Mouse (Mus musculus) c-Kit-positive CD71-positive TER-119-positive erythroid progenitor cells, embryonic 14.5 days (primary cell): Measurements from ENCODE around the gene Btnl9.
"Not testable (repeated sequence)": the region's sequence is repeated elsewhere in the genome, so short reads cannot be mapped to it uniquely, and the experiment has no call there.

Experiments
- DNase-seq: peaks from one replicate; pipeline ENCODE4 v3.0.0-alpha.2; 2013; ENCODE audit warnings: low spot score

The Btnl9 gene

DNA sequence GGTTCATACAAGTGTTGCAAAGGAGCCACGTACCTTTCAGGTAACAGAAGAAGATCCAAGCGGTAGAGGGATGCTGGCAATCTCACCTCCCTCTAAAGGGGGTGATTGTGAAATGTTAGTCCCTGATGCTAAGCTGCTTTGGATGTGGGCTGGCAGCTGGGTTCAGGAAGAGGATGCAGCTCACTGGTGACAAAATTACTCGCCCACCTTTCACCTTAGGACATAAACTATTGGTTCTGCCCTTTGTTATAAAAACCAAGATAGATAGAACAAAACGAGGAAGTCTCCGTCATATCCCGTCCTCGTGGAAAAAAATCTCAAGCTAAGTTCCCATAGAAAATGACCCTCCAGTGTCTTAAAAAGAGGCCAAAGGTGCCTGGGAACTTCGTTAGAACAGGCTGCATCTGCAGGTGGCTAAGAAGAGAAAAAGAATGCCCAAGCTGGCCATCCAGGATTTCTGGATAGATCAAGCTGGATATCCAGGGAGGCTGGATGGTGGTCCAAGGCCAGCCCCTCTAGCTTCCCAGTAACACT is at the start of gene Btnl9:
Gene Btnl9 (minus strand): TSS at position 205 of the 534 bp plus-strand sequence.
- no peak for DNase-seq

DNA sequence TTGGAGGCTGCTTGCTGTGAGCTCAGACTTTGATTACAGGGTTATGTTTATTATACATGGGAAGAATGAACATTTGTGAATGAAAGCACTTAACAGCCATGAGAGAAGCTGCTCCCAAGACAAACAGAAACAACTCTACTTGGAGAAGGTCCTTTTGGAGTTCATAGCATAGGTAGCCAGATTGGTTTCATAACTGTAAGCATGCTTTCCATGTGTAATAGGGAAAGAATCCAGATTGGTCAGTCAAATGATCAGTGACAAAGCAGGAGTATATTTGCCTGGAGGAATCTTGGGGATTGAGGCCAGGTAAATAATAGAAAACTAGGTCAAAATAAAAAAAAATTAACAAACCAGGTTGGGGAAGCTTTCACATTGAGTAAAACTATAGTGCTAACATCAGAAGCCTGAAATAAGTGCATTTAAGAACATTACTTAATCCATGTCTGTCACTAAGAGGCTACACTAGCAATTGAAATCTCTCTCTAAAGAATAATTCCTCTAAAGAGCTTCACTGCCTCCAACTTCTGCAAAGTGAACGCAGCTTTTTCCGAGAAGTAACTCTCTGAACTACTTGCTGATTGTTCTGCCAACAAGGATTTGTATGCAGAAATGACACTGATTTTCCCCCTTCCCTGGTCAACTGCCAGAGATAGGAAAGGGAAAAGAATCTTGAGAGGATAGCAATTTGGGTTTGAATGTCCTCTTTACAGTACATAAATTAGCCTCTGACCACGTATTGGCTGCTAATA is 48.7 kb upstream of the Btnl9 start:
- DNase-seq = no peak

DNA sequence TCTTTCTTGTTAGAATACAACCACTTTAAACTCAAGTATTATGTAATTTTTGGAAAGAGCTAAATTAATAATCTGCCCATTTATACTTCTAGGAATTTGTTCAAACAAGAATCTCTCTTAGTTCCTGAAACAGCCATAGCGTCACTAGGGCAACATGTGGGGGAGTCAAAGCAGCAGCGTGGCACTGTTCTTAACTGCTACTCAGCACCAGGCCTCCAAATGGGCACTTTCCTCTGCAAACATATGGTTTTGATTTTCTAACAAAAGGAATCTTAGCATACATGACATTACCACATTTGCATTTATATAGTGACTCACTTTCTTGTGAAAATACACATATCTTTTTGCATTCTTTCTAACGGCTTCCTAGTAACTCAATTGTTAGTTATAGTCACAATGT is 45.8 kb upstream of the Btnl9 start:
- no peak for DNase-seq

DNA sequence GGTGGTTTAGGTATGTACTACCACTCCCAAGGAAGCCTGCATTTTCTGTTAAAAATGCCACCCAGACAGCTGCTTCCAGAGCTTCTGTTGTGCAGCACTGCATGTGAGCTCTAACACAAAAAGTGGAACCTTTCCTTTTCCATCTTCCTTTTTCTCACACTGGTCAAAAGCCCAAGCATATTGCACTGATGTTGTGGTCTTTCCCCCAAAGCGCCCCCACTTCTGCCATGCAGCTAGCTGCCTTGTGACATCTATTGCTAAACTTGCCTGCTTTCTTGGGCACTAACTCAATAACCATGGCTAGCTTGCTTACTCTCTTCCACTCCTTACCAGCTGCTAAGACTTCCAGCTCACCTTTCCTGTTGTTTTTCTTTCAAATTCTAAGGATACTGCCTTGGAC is 37.5 kb upstream of the Btnl9 start:
- no peak for DNase-seq

DNA sequence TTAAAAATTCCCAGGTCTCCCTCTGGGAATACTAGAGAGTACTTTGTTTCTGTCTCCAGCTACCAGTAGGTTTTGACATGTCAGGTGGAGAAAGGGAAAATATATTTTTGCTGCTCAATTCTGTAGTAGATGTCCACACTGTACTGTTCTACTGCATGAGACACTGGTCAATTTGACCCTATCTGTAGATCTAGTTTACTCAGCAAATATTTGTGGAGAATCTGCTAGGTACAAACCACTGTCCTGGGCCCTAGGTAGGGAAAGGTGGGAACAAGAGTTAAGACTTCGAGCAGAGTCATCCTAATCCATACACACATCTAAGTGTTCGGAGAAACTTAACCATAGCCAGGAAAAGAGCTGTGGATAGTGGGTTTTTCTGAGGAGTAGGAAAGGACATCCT is 32.3 kb upstream of the Btnl9 start:
- no peak for DNase-seq

DNA sequence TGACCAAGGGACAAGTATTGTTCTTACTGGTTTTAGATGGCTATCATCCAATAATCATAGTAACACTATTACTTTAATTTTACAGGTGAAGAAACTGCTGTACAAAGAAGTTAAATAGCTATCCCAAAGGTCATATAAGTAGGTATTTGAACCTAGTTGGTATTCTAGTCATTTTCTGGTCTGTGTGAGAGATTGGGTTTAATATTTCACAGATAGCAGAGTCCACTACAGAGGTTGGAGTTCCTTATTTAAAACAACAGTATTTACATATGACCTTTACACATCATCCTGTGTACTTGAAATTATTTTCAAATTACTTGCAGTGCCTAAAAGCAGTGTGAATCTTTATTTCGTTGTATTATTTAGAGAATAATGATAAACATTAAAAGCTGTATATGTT is 26.5 kb upstream of the Btnl9 start:
- DNase-seq = no peak

DNA sequence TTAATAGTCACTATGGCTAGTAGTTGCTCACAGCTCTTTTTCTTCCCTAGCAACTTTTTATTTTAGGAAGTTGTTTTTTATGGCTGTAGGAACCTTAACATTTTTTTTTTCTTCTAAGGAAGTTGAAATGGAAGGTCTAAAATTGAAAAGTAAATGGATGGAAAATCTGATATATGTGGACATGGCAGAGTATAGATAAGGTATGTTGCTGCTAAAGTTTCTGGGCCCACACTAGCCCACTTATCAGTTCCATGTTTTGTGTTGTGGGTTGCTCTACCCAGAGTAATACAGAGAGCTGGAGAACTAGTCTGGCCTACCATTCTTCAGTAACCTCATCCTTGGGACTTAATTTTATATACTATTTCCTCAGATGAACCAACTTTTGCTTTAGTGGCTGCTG is 25.6 kb upstream of the Btnl9 start:
- peak; percentile 45 for DNase-seq

DNA sequence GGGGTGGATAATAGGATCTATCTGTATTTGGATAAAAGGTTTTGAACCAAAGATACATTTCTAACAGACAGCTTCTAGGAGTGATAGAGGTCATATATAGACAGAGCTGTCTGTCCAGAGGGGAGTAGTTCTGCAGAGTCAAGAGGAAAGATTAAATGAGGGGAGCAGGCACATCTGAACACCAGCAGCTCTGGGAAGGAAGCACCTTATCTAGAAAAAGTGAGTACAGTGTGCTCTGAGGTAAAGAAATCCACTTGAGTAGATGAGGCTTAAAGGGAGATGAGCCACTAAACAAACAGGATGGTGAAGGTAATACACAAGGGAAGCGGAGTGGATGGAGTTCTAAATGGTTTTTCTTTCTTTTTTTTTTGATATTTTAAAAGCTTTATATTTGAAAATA is 20.5 kb upstream of the Btnl9 start:
- DNase-seq = no peak

DNA sequence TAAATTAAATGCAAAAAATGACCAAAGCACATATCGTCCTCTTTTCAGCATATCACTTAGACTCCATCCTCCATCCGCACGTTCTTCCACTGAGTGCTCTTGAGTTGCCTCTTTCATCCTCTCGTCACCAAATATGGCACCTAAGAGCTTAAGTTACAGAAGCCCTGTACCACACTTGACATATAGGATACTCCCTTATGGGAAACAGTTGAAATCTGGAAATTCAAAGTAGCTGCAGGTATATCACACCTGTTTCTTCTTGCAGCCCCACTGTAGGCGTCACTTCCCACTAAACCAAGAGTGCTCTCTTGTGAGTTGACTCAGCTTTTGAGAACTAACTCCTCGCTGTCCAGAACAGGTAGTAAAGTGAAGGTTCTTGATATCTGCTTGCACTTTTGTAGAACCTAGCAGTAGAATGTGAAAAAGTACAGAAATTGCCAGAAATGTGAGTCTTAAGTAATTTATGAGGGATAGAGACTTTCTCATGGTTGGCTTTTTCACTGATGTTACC is 18.2 kb upstream of the Btnl9 start:
- DNase-seq = no peak

DNA sequence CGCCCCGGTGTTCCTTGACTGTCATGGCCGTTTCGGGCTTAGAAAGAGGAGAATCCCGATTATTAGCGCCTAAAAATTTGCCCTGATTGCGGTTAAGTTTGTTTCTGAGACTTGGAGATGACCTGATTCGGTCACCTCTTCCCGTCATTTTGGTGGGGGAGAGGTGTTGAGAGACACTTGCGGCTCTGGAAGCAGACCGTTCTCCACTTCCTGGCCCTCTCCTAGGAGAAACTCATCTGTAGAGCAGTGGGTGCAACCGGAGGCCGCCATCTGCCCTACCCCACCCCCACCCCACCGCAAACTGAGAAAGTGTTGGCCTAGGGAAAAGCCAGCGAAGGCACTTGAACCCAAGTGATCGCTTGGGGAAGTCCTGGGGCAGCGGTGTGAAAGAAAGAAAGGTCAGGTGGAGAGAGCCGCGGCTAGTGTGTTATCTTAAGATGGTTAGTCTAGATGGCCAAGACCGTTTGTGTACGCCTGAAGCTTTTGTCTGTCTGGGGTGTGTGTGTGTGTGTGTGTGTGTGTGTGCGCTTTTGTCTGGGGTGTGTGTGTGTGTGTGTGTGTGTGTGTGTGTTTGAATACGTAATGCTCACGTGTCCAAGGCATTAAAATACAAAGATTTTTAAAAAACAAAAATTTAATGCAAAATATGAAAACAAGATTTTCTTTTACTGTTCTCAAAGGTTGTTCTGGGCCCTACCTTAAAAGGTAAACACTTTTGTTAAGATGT is 17.0 kb upstream of the Btnl9 start:
- peak; percentile 58 for DNase-seq

DNA sequence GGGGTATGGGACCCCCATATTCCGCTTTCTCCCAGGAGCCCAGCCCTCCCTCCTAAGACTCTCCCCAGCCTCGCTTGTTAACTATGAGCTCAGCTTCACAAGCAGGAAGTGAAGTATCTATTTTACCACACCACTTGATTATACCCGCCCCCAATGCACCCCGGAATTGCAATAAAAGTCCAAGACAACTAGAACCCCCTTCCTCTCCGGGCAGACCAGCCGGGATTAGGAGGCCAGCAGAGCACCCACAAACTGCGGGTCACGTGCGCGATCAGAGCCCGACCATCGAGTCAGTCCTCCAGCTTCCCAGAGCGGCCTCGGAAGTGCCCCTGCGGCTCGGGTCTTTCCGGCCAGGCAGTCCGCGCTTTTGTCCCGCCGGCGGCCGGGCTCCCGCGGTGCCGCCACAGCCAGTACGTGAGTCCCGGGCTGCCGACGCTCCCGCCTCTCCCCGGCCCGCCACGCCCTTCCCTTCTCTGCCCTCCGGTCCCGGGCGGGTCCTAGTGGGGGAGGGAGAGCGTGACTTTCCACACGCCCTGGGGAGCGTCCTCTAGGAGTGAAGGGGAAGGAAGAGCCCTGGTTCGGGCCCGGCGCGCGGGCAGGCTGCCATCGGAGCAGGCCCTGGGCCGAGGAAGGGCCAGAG is 16.3 kb upstream of the Btnl9 start, which contains the start of gene Zfp62:
Gene Zfp62 (plus strand): TSS at position 164 of the 640 bp plus-strand sequence.
- DNase-seq = peak; percentile 89

DNA sequence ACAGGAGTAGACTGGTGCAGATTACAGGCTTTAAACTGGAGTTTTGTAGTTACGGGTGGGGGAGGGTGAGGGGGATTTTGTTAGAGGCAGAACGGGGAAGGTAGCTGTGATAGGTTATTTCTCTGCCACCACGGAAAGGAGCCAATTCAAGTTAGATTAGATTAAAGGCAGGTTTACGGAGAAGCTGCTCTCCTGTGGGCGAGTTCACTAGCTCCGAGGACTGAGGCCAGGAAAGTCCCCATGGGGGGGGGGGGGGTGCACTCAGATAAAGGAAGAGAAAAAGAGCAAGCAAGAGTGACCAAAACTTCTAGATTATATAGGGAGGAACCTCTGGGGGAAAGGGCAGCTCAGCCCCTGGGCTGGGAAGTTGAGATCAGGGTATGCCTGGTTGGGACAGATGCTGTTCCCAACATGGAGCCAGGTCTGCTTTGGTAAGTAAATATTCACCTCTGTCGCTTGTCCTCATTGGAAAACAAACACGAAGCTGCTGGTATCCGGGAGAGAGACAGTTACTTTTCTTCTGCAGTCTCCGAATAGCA is 15.6 kb upstream of the Btnl9 start:
- peak; percentile 57 for DNase-seq

DNA sequence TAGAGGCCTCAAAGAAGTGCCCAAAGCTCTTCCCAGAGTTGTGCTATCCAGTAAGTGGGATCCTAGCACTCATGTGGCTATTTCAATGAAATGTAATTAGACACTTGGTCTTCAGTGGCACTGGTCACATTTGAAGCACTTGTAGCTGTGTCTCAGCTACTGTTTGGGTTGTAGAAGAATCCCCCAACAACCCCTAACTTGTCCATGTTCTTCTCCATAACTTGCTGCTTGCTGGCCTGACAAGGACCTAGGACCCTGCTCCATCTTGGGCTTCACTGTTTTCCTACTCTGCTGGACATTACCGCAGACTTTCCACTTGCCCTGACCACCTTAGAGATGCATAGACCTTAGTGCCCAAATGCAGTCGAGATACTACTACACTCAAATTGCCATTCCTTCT is 15.1 kb upstream of the Btnl9 start:
- no peak for DNase-seq

DNA sequence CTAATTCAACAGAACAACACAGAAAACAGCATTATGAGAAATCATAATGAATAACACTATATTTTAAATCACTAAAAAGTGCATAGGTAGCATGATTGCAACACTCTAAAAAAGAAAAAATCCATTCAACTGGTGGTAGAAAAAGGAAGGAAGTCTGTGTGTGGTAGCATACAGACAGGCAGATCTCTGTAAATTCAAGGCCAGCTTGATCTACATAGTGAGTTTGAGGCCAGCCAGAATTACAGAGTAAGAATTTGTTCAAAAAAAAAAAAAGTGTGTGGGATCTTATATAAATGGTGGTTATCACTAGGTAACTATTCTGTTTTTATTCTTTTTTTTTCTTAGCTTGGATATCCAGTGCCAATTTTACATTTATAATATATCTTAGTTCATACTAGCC is 14.2 kb upstream of the Btnl9 start:
- no peak for DNase-seq

DNA sequence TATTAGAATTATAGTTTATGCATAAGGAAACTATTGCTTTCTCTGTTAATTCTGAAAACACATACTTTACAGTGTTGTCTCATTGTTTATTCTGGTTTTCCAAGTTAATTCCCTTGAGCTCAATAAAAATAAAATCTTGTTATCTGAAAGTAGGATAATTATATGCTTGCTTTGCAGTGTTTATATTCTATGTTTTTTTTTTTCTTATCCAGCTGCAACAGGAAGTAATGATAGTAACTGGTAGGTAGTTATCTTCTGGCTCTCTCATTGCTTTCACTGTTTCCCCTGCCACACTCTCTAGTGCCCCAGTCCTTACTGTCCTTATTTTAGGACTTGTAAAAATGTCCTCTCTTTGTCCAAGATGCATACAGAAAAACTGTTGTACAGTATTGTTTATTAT is 13.7 kb upstream of the Btnl9 start:
- no peak for DNase-seq

DNA sequence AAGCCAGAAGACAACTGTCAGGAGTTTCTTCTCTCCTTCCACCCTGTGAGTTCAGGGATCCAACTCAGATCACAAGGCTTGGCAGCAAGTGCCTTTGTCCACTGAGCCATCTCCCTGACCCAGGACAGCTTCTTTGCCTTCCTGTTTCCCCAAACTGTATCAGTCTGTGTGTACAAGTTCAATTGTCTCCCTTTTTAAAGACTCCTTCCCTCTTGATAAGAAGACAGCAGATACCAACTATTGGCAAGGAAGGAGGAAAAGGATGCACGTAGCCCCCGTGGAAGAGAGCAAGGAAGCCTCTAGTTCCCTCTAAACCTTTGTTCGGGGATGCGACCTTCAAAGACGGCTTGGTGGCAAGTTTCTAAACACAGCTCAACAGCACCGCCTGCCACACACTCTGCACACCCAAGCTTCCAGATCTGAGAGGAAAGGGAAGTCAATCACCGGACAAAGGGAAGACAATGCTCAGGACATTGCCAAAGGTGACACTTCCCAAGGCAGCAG is 8.9 kb upstream of the Btnl9 start:
- no peak for DNase-seq

DNA sequence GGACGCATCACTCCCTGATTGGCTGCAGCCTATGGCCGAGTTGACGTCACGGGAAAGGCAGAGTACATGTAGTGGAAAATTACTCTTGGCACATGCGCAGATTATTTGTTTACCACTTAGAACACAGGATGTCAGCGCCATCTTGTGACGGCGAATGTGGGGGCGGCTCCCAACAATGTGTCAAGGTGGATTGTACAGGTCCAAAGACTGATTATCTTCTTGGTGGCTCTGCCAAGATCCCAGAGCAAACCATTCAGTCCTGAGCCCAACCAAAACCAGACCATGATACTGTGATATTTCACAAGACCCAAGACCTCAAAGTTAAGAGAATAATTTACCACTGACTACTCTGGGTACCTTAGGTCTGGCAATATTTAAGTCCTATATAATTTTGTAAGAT is 7.8 kb upstream of the Btnl9 start:
- DNase-seq = not testable (repeated sequence)

DNA sequence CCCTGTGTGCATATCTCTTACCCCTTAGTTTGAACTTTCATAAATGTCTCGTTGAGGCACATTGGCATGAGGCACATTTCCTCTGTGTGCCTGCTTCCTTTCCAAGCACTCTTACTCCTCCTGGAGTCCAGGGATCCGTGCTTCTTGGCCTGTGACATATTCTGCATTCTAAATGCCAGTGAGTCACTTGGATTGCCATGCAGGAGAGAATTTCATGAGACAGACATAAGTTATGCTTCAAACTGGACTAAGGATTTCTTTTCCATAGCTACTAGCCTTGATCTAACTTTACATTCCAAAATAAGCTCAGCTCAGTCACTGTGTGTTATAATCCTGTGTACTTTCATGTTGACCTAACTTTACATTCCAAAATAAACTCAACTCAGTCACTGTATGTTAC is 4.1 kb upstream of the Btnl9 start:
- no peak for DNase-seq

DNA sequence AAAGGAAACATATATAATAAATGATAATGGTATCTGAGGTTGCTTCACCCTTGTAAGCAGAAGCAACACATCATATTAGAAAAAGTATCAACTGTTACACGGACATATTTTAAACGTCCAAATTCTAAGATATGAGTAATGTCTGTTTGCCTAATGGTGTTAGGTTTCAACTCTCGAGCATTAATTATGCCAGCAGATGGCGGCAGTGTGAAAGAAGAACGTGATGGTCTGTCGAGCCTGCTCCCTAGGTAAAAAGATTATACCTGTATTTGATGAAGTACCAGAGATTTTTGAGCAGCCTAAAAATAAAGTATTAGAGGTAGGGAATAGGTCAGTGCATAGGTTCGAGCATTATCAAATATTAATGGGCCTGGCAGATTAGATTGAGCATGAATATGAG is 2.8 kb upstream of the Btnl9 start:
- peak; percentile 48 for DNase-seq

DNA sequence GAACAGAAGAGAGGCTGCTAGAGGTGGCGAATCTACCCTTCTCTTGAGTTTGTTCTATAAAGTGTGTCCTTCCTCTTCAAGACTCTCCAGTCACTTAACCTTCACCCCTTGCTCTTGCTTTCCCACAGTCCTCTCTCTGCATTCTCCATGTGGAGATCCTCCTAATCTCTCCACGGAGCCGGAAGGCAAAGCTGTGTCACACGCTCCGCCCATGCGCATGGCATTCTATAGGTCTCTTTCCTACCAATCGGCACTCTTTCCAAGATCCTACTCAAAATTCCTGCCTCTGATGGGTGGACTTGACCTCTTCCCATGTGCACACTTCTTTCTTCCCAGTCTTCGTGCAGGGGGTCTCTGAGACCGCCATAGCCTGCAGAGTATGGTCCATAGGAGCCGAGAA is 742 bp upstream of the Btnl9 start:
- no peak for DNase-seq

DNA sequence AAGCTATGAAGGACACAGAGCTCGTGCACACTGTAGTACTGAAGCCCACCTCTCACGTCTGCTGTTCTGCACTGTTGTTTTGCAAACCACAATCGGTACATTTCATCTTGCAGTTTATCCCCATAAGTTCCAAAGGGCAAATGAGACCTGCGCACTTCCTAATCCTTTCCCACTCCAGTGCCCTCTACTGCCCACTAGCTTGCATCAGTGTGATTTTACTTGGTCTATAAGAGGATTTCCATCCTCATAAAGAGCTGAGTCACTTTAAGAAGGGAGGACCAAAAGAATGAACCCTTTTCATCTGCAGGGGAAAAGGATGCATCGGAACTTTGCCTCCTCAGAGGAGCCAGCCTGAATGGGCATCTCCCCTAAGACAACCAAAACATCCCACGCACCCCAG is 507 bp downstream of the Btnl9 start:
- no peak for DNase-seq

DNA sequence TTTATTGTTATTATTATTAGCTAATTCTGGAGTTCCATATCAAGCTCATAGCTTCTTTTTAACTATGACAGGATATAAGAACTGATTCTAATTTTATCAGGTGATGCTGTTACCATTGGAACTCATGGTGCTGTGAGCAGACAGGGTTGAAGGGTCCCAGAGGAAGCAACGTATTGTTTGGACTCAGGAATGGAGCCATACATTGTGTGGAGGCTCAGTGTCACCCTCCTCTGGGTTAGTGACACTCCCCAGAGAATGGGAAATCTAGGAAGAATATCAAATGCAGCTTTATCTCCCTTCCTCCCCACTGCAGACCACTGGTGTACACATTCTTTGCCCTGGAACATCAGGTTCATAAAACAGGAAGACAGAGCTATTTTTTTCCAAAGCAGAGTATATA is 3.8 kb downstream of the Btnl9 start:
- DNase-seq = no peak
